Mouse (Mus musculus) heart, adult 11 months (tissue): ENCODE data around the gene Gtf3c1.

Experiments
- DNase-seq: peaks from one replicate; pipeline ENCODE4 v3.0.0; 2022

Gene Gtf3c1

GRCm38 (mm10) chr7:125613579-125613978, 94.0 kb downstream of the Gtf3c1 start:
- DNase-seq = peak; percentile 90

- DNase-seq = peak; percentile 3
Measured at GRCm38 (mm10) chr7:125608183-125608688, 99.3 kb downstream of the Gtf3c1 start.

GRCm38 (mm10) chr7:125607384-125608182, 100.0 kb downstream of the Gtf3c1 start:
- peak; percentile 90 for DNase-seq

DNA sequence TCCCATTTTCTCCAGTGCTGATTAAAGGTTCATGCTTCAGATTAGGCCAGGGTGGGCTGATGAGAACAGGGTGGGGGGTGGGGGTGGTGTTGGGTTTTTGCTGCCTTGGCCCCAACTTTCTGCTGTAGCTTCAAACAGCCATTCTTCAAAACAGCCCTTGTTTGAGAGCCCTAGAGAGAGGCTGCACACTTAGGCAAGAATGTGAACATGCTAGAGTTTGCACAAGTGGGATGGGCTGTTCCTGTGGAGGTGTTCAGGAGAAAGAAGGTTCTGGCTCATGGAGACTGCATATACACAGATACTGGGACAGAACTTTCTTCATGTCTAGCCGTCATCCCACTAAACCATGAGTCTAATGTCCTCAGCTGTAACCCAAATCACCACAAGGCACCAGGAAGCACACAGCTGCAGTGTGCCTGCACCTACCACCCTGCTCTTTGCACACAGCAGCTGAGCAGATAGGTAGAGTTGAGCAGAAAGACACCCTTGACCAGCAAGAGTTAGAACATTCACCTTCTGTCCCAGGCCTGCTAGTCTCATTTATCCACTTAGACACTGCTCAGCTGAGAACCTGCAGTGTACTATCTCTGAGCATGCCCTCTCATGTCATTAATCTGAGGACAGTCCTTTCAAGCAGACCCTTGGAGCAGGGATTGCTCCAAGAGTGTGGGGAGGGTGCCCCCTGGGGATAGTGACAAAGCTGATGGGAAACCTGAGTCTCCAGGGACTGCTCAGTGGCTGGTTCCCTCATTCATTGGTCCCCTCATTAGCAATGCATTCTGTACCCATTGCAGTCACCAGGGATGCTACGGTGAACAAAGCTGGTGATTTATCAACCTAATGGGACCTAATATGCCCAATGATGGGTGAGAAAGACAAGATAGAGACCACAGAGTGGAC, 101.1 kb downstream of the Gtf3c1 start:
- DNase-seq = peak; percentile 82

DNA sequence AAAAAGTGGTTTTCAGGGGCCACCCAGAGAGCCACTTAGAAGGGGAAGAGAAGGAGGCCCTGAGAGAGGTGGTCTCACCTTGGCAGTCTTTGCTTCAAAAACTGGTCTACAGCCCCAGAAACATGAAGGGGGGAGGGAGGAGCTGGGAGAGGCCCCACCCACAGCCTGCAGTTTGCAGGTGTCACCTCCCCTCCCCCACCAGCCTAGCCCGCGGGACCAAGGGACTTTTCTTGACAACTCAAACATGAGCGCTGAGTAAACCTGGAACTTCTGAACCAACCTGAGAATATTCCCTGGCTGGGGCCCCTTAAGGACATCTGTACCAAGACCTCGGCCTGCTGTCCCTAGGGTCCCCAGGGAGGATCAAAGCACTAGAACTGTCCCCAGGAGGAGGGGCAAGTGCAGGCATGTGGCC, 101.8 kb downstream of the Gtf3c1 start:
- DNase-seq = peak; percentile 83

GRCm38 (mm10) chr7:125604362-125605319, 102.9 kb downstream of the Gtf3c1 start:
- peak; percentile 81 for DNase-seq

DNA sequence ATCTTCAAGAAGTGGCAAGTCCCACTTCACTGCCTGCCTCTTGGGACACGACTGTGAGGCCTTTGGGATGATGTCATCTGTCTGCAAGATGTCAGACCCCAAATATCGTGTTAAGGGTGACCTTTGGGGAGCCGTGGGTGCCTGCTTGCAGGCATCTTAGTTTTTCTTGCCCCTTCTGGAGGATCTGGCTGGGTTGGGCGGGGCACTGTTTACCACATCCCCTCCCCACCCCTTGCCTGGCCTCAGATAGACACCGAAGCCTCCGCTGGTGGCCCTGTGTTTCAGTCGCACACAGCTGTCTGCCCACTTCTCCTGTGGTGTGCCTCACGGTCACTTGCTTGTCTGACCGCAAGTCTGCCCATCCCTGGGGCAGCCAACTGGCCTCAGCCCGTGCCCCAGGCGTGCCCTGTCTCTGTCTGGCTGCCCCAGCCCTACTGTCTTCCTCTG, 104.4 kb downstream of the Gtf3c1 start, which contains the start of gene Il21r:
Il21r (plus strand) TSS at position 245 of the 447 bp plus-strand sequence.
- DNase-seq = peak; percentile 97

DNA sequence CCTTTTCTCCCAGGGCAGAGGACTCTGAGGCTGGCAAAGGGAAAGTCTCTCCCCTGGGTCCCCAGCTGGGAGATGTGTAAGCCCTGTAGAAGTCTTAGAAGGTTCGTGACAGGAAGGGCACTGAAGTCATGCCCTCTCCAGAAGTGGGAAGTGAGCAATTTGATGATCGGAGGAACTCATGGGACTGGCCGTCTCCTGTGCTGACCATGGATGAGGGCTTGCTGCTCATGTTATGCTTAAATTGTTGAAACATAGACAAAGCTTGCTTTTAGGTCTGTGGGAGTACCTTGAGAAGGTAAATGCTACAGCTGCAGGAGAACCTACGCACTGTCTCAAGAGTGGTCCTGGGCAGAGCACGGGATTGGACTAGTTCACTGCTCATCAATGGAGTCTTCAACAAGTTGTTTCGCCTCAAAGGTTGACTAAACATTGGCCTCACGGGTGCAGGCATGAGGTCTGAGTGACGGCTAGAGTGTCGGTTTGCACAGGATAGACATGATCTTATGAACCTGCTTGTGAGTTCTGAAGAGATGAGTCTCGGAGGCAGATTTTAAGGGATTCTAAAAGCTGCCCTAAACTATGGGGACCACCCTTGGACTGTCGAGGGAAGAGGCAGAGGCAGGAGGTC, 105.6 kb downstream of the Gtf3c1 start:
- DNase-seq = peak; percentile 95

GRCm38 (mm10) chr7:125601280-125601670, 106.3 kb downstream of the Gtf3c1 start:
- DNase-seq = peak; percentile 75

GRCm38 (mm10) chr7:125600612-125601279, 106.8 kb downstream of the Gtf3c1 start:
- peak; percentile 87 for DNase-seq

- peak; percentile 74 for DNase-seq
Measured at GRCm38 (mm10) chr7:125600136-125600535, 107.4 kb downstream of the Gtf3c1 start.

GRCm38 (mm10) chr7:125599373-125599973, 108.1 kb downstream of the Gtf3c1 start:
- DNase-seq = peak; percentile 81

- DNase-seq = peak; percentile 72
Measured at GRCm38 (mm10) chr7:125597516-125598347, 109.8 kb downstream of the Gtf3c1 start.

- peak; percentile 88 for DNase-seq
Measured at GRCm38 (mm10) chr7:125597083-125597482, 110.5 kb downstream of the Gtf3c1 start.

DNA sequence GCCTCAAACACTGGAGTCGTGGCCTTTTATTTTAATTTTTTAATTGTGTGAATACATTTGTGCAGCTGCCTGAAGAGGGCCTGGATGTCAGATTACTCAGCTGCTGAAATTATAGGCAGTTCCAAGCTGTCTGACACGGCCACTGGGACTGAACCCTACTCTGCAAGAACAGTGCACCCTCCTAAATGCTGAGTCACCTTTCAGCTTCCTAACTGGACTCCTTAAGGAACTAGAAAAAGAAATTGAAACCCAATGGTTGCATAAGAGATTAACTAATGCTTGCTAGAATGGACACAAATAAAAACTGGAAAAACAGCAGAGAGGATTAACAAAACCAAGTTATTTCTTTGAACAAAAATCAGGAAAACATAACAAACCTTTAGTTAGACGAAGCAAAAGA, 111.2 kb downstream of the Gtf3c1 start:
- DNase-seq = peak; percentile 94

DNA sequence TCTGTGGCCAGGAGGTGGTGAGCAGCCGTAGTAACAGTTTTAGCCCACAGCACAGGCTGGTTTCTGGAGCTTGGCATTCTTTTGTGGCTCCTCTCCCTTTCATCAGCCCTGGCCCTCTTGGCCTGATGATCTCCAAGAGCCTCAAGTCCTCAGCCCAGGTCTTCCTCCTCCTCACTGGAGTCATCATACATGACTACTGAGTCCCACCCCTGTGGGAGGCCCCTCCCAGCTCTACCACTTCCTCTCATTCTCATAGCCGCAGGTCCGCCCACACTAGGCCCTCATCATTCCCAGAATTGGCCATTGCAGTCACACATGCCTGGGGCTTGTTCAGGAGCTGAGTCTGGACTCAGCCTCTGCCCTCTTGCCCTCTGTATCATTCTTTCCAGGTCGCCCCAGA, 113.7 kb downstream of the Gtf3c1 start:
- DNase-seq = peak; percentile 94
